Mouse (Mus musculus) myocyte (in vitro differentiated cells): ENCODE measurements at regions not wholly inside any gene's neighbourhood (a gene's known extent, or its start where the extent isn't known, plus 50 kb on each side); places are given as distances from the start of the nearest gene placed in this dataset.

ENCODE experiments used
- H3K27me3 ChIP-seq: one replicate; pipeline ENCODE4 v1.6.1; 2011; ENCODE audit not compliant: control insufficient read depth, insufficient read depth, insufficient read length
- H3K36me3 ChIP-seq: one replicate; pipeline ENCODE4 v1.6.1; 2011; ENCODE audit not compliant: control insufficient read depth, insufficient read depth
- H3K4me2 ChIP-seq: one replicate; pipeline ENCODE4 v1.6.1; 2011; ENCODE audit warnings: low read depth, control low read depth
- H3K4me3 ChIP-seq: one replicate; pipeline ENCODE4 v1.5.1; 2011; ENCODE audit warnings: mild to moderate bottlenecking, control low read depth, moderate library complexity
- H3K79me2 ChIP-seq: one replicate; pipeline ENCODE4 v1.6.1; 2011; ENCODE audit not compliant: control insufficient read depth, insufficient read depth
- H3ac ChIP-seq: one replicate; pipeline ENCODE4 v1.6.1; 2011; ENCODE audit not compliant: control insufficient read depth, insufficient read length
- CEBPB ChIP-seq: IDR thresholded peaks from 2 replicates; pipeline ENCODE4 v1.6.1; 2011; ENCODE audit warnings: mild to moderate bottlenecking, moderate library complexity; ENCODE audit not compliant: poor library complexity, insufficient read depth, severe bottlenecking
- E2F4 ChIP-seq: IDR thresholded peaks from one replicate; pipeline ENCODE4 v1.6.1; 2011; ENCODE audit warnings: mild to moderate bottlenecking, control low read depth, moderate library complexity; ENCODE audit not compliant: insufficient read depth
- MAX ChIP-seq: IDR thresholded peaks from one replicate; pipeline ENCODE4 v1.6.1; 2011; ENCODE audit warnings: low read depth, mild to moderate bottlenecking, control low read depth
- MYOD1 ChIP-seq, 3 experiments: IDR thresholded peaks; one replicate each; pipeline ENCODE4 v1.6.1; 2011; ENCODE audit warnings: control low read depth in 2 of 3, low read depth in 2 of 3, mild to moderate bottlenecking in 2 of 3, moderate library complexity in 1 of 3; ENCODE audit not compliant: insufficient read length in 2 of 3, control insufficient read depth in 1 of 3
- MYOG ChIP-seq, 3 experiments: IDR thresholded peaks; one replicate each; pipeline ENCODE4 v1.6.1; 2011; ENCODE audit warnings: control low read depth in 2 of 3, low read depth in 2 of 3, mild to moderate bottlenecking in 2 of 3; ENCODE audit not compliant: insufficient read length in 2 of 3, control insufficient read depth in 1 of 3, insufficient read depth in 1 of 3
- POLR2A ChIP-seq: IDR thresholded peaks from one replicate; pipeline ENCODE4 v1.6.1; 2011; ENCODE audit warnings: low read depth, mild to moderate bottlenecking, control low read depth, moderate library complexity; ENCODE audit not compliant: insufficient read length
- POLR2AphosphoS2 ChIP-seq: IDR thresholded peaks from one replicate; pipeline ENCODE4 v1.6.1; 2011; ENCODE audit warnings: low read depth, control low read depth; ENCODE audit not compliant: insufficient read length
- REST ChIP-seq: IDR thresholded peaks from one replicate; pipeline ENCODE4 v1.6.1; 2011; ENCODE audit warnings: mild to moderate bottlenecking, control low read depth, moderate library complexity; ENCODE audit not compliant: insufficient read depth, insufficient read length
- SRF ChIP-seq: IDR thresholded peaks from one replicate; pipeline ENCODE4 v1.6.1; 2011; ENCODE audit warnings: low read depth; ENCODE audit not compliant: control insufficient read depth, insufficient read length
- TCF12 ChIP-seq: IDR thresholded peaks from one replicate; pipeline ENCODE4 v1.6.1; 2011; ENCODE audit warnings: mild to moderate bottlenecking, control low read depth; ENCODE audit not compliant: poor library complexity, insufficient read depth, severe bottlenecking
- TCF3 ChIP-seq: IDR thresholded peaks from one replicate; pipeline ENCODE4 v1.6.1; 2011; ENCODE audit warnings: low read depth, control low read depth; ENCODE audit not compliant: insufficient read length
- USF1 ChIP-seq: IDR thresholded peaks from one replicate; pipeline ENCODE4 v1.6.1; 2011; ENCODE audit warnings: low read depth, mild to moderate bottlenecking, control low read depth, moderate library complexity

GRCm38 (mm10) chr14:67619571-67619970, 1610.6 kb upstream of the Gulo start:
- Histone ChIP-seq H3K4me2 (no peak overlapping the region), H3K79me2 (no peaks in the 10 kb centered on the region), H3ac (no peak overlapping the region), H3K27me3 (no peaks in the 10 kb centered on the region), H3K36me3 (no peaks in the 10 kb centered on the region), H3K4me3 (no peak overlapping the region)
- TF ChIP-seq MAX (no peak), POLR2A (no peak), POLR2AphosphoS2 (no peak), E2F4 (no peak), SRF (no peak), MYOG (IDR thresholded peaks at IDR 0.05; ENCODE audit: control insufficient read depth in 1 of 3, insufficient read depth in 1 of 3, insufficient read length in 2 of 3, low read depth in 2 of 3) (no peak)

GRCm38 (mm10) chr14:67614369-67614768, 1605.4 kb upstream of the Gulo start:
- no peaks in the 10 kb centered on the region for H3K36me3 ChIP-seq
- H3K27me3 ChIP-seq = peaks cover 29% of the 10 kb centered on the region
- H3ac ChIP-seq = no peak overlapping the region
- H3K4me2 ChIP-seq = no peak overlapping the region
- H3K4me3 ChIP-seq = no peak overlapping the region
- H3K79me2 ChIP-seq = no peaks in the 10 kb centered on the region
- TF ChIP-seq TCF12 (no peak), CEBPB (no peak), SRF (no peak), MAX (no peak), TCF3 (no peak), E2F4 (no peak), USF1 (no peak), MYOG (IDR thresholded peaks at IDR 0.05; ENCODE audit: control insufficient read depth in 1 of 3, insufficient read depth in 1 of 3, insufficient read length in 2 of 3, low read depth in 2 of 3) (no peak), POLR2A (no peak), MYOD1 (IDR thresholded peaks at IDR 0.05; ENCODE audit: control insufficient read depth in 1 of 3, insufficient read length in 2 of 3, low read depth in 2 of 3) (no peak), POLR2AphosphoS2 (no peak), REST (no peak)

GRCm38 (mm10) chr14:67613691-67614090, 1604.7 kb upstream of the Gulo start:
- no peak overlapping the region for H3K4me3 ChIP-seq
- TF ChIP-seq E2F4 = no peak
- TF ChIP-seq SRF = no peak
- TF ChIP-seq MYOG (IDR thresholded peaks at IDR 0.05; ENCODE audit: control insufficient read depth in 1 of 3, insufficient read depth in 1 of 3, insufficient read length in 2 of 3, low read depth in 2 of 3) = no peak
- no peak for TF ChIP-seq MAX
- no peak for TF ChIP-seq USF1
- no peak for TF ChIP-seq TCF12
- TF ChIP-seq REST = no peak
- no peak for TF ChIP-seq MYOD1 (IDR thresholded peaks at IDR 0.05; ENCODE audit: control insufficient read depth in 1 of 3, insufficient read length in 2 of 3, low read depth in 2 of 3)
- no peak for TF ChIP-seq CEBPB
- TF ChIP-seq POLR2A = no peak
- TF ChIP-seq TCF3 = no peak
- TF ChIP-seq POLR2AphosphoS2 = no peak
- H3K4me2 ChIP-seq = peak overlapping the region; percentile 42

GRCm38 (mm10) chr14:67613221-67613620, 1604.2 kb upstream of the Gulo start:
- Histone ChIP-seq H3K4me3 (no peak overlapping the region), H3K4me2 (peak overlapping the region; percentile 42), H3K27me3 (peaks cover 30% of the 10 kb centered on the region), H3K79me2 (no peaks in the 10 kb centered on the region), H3ac (no peak overlapping the region), H3K36me3 (no peaks in the 10 kb centered on the region)
- TF ChIP-seq CEBPB (no peak), TCF3 (no peak), USF1 (no peak), MYOG (IDR thresholded peaks at IDR 0.05; ENCODE audit: control insufficient read depth in 1 of 3, insufficient read depth in 1 of 3, insufficient read length in 2 of 3, low read depth in 2 of 3) (no peak), REST (no peak), MYOD1 (IDR thresholded peaks at IDR 0.05; ENCODE audit: control insufficient read depth in 1 of 3, insufficient read length in 2 of 3, low read depth in 2 of 3) (no peak), E2F4 (no peak), SRF (no peak), MAX (no peak), POLR2A (no peak), POLR2AphosphoS2 (no peak), TCF12 (no peak)

More at GRCm38 (mm10) chr14:67613691-67614090, 1604.7 kb upstream of the Gulo start:
- Histone ChIP-seq H3ac (no peak overlapping the region), H3K27me3 (peaks cover 29% of the 10 kb centered on the region), H3K36me3 (no peaks in the 10 kb centered on the region), H3K79me2 (no peaks in the 10 kb centered on the region)
